Mouse (Mus musculus): ENCODE results near the gene Adgrl3. TPM values are rescaled to one million over a fixed set of nuclear protein-coding genes. Genes with fewer than 3 reads are reported as not detected.
A peak's percentile ranks its signal among the peaks of the same experiment; 100 is the strongest.

Gene Adgrl3
- polyA plus RNA-seq, 1 experiment from 2014 or later: 20.4 TPM

DNA sequence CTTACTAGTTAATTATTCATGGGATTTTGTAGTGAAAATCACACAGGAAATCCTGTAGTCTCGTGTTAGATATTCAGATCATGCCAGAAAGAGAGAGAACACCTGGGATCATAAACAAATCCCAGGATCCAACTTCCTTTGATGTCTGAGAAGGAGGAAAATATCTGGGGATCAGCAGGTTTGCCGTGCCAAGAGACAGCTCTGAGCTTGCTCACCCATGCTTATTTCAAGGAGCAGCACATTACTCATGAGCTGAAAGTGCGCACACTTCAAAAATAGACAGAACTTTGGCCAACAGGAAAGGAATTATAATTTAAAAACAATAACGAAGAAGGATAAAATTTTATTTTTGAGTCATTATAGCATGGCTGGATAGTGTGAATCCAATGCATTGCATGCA, 446.0 kb downstream of the Adgrl3 start:
- Histone ChIP-seq H3K27me3 (no peaks in the 10 kb centered on the region), H3K9me3 (replicated peaks) (no peaks in the 10 kb centered on the region), H3K27ac (no peak overlapping the region), H3K4me3 (replicated peaks) (no peak overlapping the region), H3K9ac (no peak overlapping the region), H3K36me3 (no peaks in the 10 kb centered on the region), H3K4me2 (no peak overlapping the region), H3K4me1 (no peaks in the 10 kb centered on the region)
- no peak for ATAC-seq (replicated peaks; ENCODE audit: low FRiP score)
- 49% methylated on average over 4 of the region's 4 CpGs for WGBS

- Histone ChIP-seq H3K27me3 (no peaks in the 10 kb centered on the region), H3K4me2 (no peak overlapping the region), H3K4me3 (replicated peaks) (no peak overlapping the region), H3K9me3 (replicated peaks) (no peaks in the 10 kb centered on the region), H3K36me3 (no peaks in the 10 kb centered on the region), H3K27ac (0 out of 2 replicates have a peak overlapping the region, but pooled peaks have one; percentile 48), H3K4me1 (peaks cover 19% of the 10 kb centered on the region; the same call in 1 of the 2 replicates), H3K9ac (no peak overlapping the region)
- 60% methylated on average over 2 of the region's 2 CpGs for WGBS
- no peak for ATAC-seq (replicated peaks; ENCODE audit: low FRiP score)
Measured at GRCm38 (mm10) chr5:81474681-81475080, 454.7 kb downstream of the Adgrl3 start.

GRCm38 (mm10) chr5:81475406-81475805, 455.5 kb downstream of the Adgrl3 start:
- no peak overlapping the region for H3K4me3 ChIP-seq (replicated peaks)
- no peaks in the 10 kb centered on the region for H3K36me3 ChIP-seq
- no peaks in the 10 kb centered on the region for H3K9me3 ChIP-seq (replicated peaks)
- 40% methylated on average over 3 of the region's 3 CpGs for WGBS
- peak; percentile 22; the same call in 1 of the 2 replicates for ATAC-seq (replicated peaks; ENCODE audit: low FRiP score)
- no peaks in the 10 kb centered on the region for H3K27me3 ChIP-seq
- H3K4me1 ChIP-seq: peaks cover 19% of the 10 kb centered on the region; the same call in 1 of the 2 replicates
- no peak overlapping the region for H3K4me2 ChIP-seq
- peak overlapping the region; percentile 48; the same call in 1 of the 2 replicates for H3K27ac ChIP-seq
- H3K9ac ChIP-seq: no peak overlapping the region

GRCm38 (mm10) chr5:81475971-81476606, 456.2 kb downstream of the Adgrl3 start:
- Histone ChIP-seq H3K4me2 (no peak overlapping the region), H3K9me3 (replicated peaks) (no peaks in the 10 kb centered on the region)

GRCm38 (mm10) chr5:81480911-81481310, 461.0 kb downstream of the Adgrl3 start:
- 86% methylated on average over 3 of the region's 3 CpGs for WGBS
- ATAC-seq (replicated peaks; ENCODE audit: low FRiP score): no peak
- no peaks in the 10 kb centered on the region for H3K27me3 ChIP-seq

More at GRCm38 (mm10) chr5:81475971-81476606, 456.2 kb downstream of the Adgrl3 start:
- Histone ChIP-seq H3K4me3 (replicated peaks) (no peak overlapping the region), H3K9ac (no peak overlapping the region), H3K27me3 (no peaks in the 10 kb centered on the region), H3K36me3 (no peaks in the 10 kb centered on the region), H3K27ac (0 out of 2 replicates have a peak overlapping the region, but pooled peaks have one; percentile 0), H3K4me1 (peaks cover 19% of the 10 kb centered on the region; the same call in 1 of the 2 replicates)
- peak; percentile 36 for ATAC-seq (replicated peaks; ENCODE audit: low FRiP score)
- WGBS: 14% methylated on average over 8 of the region's 8 CpGs

GRCm38 (mm10) chr5:81483890-81484289, 464.0 kb downstream of the Adgrl3 start:
- Histone ChIP-seq H3K9me3 (replicated peaks) (no peaks in the 10 kb centered on the region), H3K36me3 (no peaks in the 10 kb centered on the region), H3K9ac (no peak overlapping the region), H3K27ac (no peak overlapping the region), H3K4me1 (no peaks in the 10 kb centered on the region), H3K4me2 (no peak overlapping the region), H3K4me3 (replicated peaks) (no peak overlapping the region), H3K27me3 (no peaks in the 10 kb centered on the region)
- ATAC-seq (replicated peaks; ENCODE audit: low FRiP score): no peak
- 72% methylated on average over 3 of the region's 3 CpGs for WGBS

More at GRCm38 (mm10) chr5:81480911-81481310, 461.0 kb downstream of the Adgrl3 start:
- no peak overlapping the region for H3K4me3 ChIP-seq (replicated peaks)
- H3K9ac ChIP-seq: no peak overlapping the region
- H3K4me2 ChIP-seq: no peak overlapping the region
- H3K4me1 ChIP-seq: peaks cover 6% of the 10 kb centered on the region; the same call in 1 of the 2 replicates
- no peaks in the 10 kb centered on the region for H3K36me3 ChIP-seq
- H3K27ac ChIP-seq: no peak overlapping the region
- H3K9me3 ChIP-seq (replicated peaks): no peaks in the 10 kb centered on the region

DNA sequence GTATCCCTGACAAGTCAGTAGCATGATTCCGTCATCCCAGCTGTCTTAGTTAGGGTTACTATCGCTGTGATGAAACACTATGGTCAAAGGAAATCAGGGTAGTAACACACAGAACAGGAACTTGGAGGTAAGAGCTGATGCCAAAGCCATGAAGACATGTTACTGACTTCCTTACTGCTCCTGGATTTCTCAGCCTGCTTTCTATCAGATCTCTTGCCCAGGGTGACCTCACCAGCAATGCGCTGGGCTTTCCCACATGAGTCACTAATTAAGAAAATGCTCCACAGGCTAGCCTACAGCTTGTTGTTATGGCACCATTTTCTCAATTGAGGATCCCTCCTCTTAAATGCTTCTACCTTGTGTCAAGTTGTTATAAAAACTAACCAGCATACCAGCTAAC, 481.1 kb downstream of the Adgrl3 start:
- Histone ChIP-seq H3K36me3 (no peaks in the 10 kb centered on the region), H3K4me2 (no peak overlapping the region), H3K4me1 (no peaks in the 10 kb centered on the region), H3K27ac (no peak overlapping the region), H3K27me3 (no peaks in the 10 kb centered on the region), H3K4me3 (replicated peaks) (no peak overlapping the region), H3K9me3 (replicated peaks) (no peaks in the 10 kb centered on the region), H3K9ac (no peak overlapping the region)
- WGBS: 87% methylated on average over 3 of the region's 3 CpGs
- ATAC-seq (replicated peaks; ENCODE audit: low FRiP score): no peak

DNA sequence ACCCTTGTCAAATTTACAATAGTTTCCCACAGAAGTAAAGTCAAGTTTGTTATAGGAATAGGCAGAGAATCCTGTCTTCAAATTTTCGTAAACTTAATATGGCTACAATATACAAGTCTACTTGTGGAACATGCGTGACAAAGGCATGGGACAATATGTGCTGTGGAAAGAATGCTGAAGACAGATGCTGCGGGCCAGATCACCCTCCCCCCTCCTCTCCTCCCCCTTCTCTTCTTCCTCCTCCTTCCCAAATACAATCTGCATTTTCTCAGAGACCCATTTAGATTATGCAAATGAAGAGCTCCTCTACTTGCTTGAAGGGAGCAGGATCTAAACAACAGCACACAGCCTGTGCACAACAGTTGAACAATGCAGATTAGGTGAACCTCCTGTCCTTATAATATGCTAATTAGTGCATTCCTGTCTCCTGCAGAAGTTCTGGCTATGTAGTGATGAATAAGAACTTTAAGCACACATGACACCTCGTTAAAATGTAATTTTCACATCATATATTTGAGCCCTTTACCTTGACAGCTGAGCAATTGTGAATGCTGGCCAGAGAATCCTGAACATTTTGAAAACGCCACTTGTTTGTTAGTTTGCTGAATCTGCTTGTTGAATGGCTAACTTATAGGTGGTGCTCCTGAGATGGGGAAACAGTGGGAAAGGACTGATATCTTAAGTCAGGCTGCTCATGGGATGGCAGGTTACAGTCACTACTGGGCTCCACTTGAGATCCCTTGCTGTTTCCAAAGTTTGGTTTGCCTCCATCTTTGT, 499.0 kb downstream of the Adgrl3 start:
- Histone ChIP-seq H3K4me3 (replicated peaks) (no peak overlapping the region), H3K4me1 (peaks cover 6% of the 10 kb centered on the region; the same call in 1 of the 2 replicates), H3K9me3 (replicated peaks) (no peaks in the 10 kb centered on the region), H3K27ac (peak overlapping the region; percentile 60; the same call in 1 of the 2 replicates), H3K9ac (no peak overlapping the region), H3K4me2 (0 out of 2 replicates have a peak overlapping the region, but pooled peaks have one; percentile 21), H3K27me3 (no peaks in the 10 kb centered on the region), H3K36me3 (no peaks in the 10 kb centered on the region)
- WGBS: 53% methylated on average over 5 of the region's 5 CpGs
- ATAC-seq (replicated peaks; ENCODE audit: low FRiP score): no peak

DNA sequence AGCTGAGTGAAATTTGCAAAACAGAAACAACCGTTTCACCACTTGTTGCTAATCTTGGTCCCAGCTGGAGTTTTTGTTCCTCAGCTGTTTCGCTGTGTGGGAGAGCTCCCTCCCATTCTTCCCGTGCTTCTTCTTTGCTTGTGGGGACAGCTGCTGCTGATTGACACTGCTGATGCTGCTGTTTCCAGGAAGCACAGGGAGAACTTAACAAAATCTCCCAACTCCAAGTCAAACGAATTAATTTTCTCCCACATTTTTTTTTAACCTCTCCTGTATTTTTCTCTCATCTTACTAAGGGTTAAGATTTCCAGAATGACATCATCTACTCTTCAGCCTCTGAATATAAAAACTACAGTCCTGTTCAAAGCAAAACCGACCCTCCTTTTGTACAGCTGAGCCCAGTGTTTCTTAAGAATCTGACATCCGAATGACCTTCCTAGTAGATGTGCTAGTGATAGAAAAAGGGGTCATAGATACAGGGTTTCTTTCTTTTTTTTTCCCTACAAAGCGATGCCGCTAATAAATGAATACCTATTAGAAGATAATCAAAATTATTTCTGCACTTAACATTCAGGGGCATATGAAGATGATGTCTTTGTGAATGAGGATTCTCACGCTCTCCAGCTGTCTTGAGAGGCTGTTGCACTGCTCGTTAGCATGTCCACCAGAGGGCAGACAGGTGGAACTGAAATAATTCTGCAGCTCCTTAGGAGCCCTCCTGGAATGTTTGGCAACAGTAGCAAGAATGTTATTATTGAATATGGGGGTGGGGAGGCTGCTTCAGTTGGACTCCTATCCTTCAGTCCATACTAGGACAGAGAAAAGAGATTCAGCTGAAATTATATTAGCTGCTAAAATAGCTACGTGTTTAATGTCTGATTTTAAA, 499.8 kb downstream of the Adgrl3 start:
- Histone ChIP-seq H3K27me3 (no peaks in the 10 kb centered on the region), H3K4me3 (replicated peaks) (no peak overlapping the region), H3K27ac (peak overlapping the region; percentile 60; the same call in 1 of the 2 replicates), H3K4me1 (peaks cover 6% of the 10 kb centered on the region; the same call in 1 of the 2 replicates), H3K4me2 (0 out of 2 replicates have a peak overlapping the region, but pooled peaks have one; percentile 21), H3K36me3 (no peaks in the 10 kb centered on the region), H3K9ac (no peak overlapping the region), H3K9me3 (replicated peaks) (no peaks in the 10 kb centered on the region)
- ATAC-seq (replicated peaks; ENCODE audit: low FRiP score): peak; percentile 75
- WGBS: 27% methylated on average over 11 of the region's 11 CpGs

GRCm38 (mm10) chr5:81522760-81523159, 502.8 kb downstream of the Adgrl3 start:
- Histone ChIP-seq H3K27ac (no peak overlapping the region), H3K4me2 (no peak overlapping the region), H3K4me3 (replicated peaks) (no peak overlapping the region), H3K36me3 (no peaks in the 10 kb centered on the region), H3K9me3 (replicated peaks) (no peaks in the 10 kb centered on the region), H3K4me1 (peaks cover 6% of the 10 kb centered on the region; the same call in 1 of the 2 replicates), H3K27me3 (no peaks in the 10 kb centered on the region), H3K9ac (no peak overlapping the region)
- 88% methylated on average over 4 of the region's 4 CpGs for WGBS
- ATAC-seq (replicated peaks; ENCODE audit: low FRiP score): no peak

GRCm38 (mm10) chr5:81524532-81524961, 504.6 kb downstream of the Adgrl3 start:
- no peak overlapping the region for H3K27ac ChIP-seq
- no peak for ATAC-seq (replicated peaks; ENCODE audit: low FRiP score)
- WGBS: 92% methylated on average over 12 of the region's 12 CpGs

More at GRCm38 (mm10) chr5:81524532-81524961, 504.6 kb downstream of the Adgrl3 start:
- no peak overlapping the region for H3K9ac ChIP-seq
- H3K36me3 ChIP-seq: no peaks in the 10 kb centered on the region
- H3K4me1 ChIP-seq: no peaks in the 10 kb centered on the region; the same call in 1 of the 2 replicates
- H3K4me3 ChIP-seq (replicated peaks): no peak overlapping the region
- H3K9me3 ChIP-seq (replicated peaks): no peaks in the 10 kb centered on the region
- H3K4me2 ChIP-seq: no peak overlapping the region
- H3K27me3 ChIP-seq: no peaks in the 10 kb centered on the region

Data from kidney, embryonic 15.5 days (tissue).